Mouse (Mus musculus) adrenal gland, adult (tissue): ENCODE data around the gene Stx1a.

Source experiments
- DNase-seq, 2 experiments: peaks; one replicate each; pipeline ENCODE4 v3.0.0; 2022 to 2023; ENCODE audit warnings: low spot score in 1 of 2; ENCODE audit not compliant: inconsistent age in 2 of 2

The Stx1a gene

GRCm38 (mm10) chr5:135023344-135024173 is at the start of gene Stx1a:
TSS of gene Stx1a (plus strand) at chr5:135023482.
- peak; percentile 94 to 96 for DNase-seq

GRCm38 (mm10) chr5:134973526-134973925 is 49.8 kb upstream of the Stx1a start:
- no peak for DNase-seq

- DNase-seq, result peak in 1 of 2 experiments; percentile 40
These were observed 49.0 kb upstream of the Stx1a start for GRCm38 (mm10) chr5:134974294-134974693.

- DNase-seq, result no peak
These were observed 48.4 kb upstream of the Stx1a start for GRCm38 (mm10) chr5:134974921-134975320.

GRCm38 (mm10) chr5:134976164-134976563 is 47.1 kb upstream of the Stx1a start:
- DNase-seq, result no peak

- peak in 1 of 2 experiments; percentile 62 for DNase-seq
These were observed 46.6 kb upstream of the Stx1a start for GRCm38 (mm10) chr5:134976577-134977250.

GRCm38 (mm10) chr5:134977837-134978236 is 45.4 kb upstream of the Stx1a start:
- no peak for DNase-seq

- DNase-seq, result no peak
These were observed 42.1 kb upstream of the Stx1a start for GRCm38 (mm10) chr5:134981149-134981548.

GRCm38 (mm10) chr5:134983111-134983510 is 40.2 kb upstream of the Stx1a start:
- DNase-seq, result no peak

- DNase-seq, result no peak
These were observed 39.5 kb upstream of the Stx1a start for GRCm38 (mm10) chr5:134983771-134984170.

- DNase-seq, result peak in 1 of 2 experiments; percentile 59
These were observed 37.5 kb upstream of the Stx1a start, which contains the start of gene Cldn3 for GRCm38 (mm10) chr5:134985633-134986297. TSS of gene Cldn3 (plus strand) at chr5:134986214.

GRCm38 (mm10) chr5:134986298-134987268 is 36.7 kb upstream of the Stx1a start:
- no peak for DNase-seq

GRCm38 (mm10) chr5:134989166-134989565 is 34.1 kb upstream of the Stx1a start:
- DNase-seq, result no peak

GRCm38 (mm10) chr5:134989741-134990140 is 33.5 kb upstream of the Stx1a start:
- DNase-seq, result no peak

GRCm38 (mm10) chr5:134992566-134992965 is 30.7 kb upstream of the Stx1a start:
- peak in 1 of 2 experiments; percentile 74 for DNase-seq

- DNase-seq, result no peak
These were observed 24.9 kb upstream of the Stx1a start for GRCm38 (mm10) chr5:134998359-134998758.

GRCm38 (mm10) chr5:134999797-135000196 is 23.5 kb upstream of the Stx1a start:
- DNase-seq, result no peak

- no peak for DNase-seq
These were observed 22.5 kb upstream of the Stx1a start for GRCm38 (mm10) chr5:135000751-135001150.

- DNase-seq, result no peak
These were observed 22.0 kb upstream of the Stx1a start for GRCm38 (mm10) chr5:135001309-135001708.

GRCm38 (mm10) chr5:135002151-135002550 is 21.1 kb upstream of the Stx1a start:
- DNase-seq, result no peak
